9 mouse cellular contexts compared by ENCODE assay signal in the genomic region with DNA sequence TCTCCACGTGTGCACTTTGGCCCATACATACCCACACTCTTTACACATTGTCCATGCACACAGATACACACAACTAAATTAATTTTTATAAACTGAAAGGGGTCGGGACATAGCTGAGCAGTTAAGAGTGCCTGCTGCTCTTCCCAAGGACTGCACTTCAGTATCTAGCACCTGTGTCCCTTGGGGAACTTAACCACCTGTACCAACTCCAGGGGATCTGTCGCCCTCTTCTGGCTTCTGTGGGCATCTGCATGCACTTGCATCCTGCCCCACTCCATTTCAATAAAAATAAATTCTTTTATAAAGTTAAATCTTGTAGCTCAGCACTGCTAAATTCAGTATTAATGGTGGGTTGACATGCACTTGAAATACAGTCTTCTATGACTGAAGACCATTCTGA. TPM values are rescaled to one million over a fixed set of nuclear protein-coding genes. Genes with fewer than 3 reads are reported as not detected.
DNase-seq lines count a peak whose midpoint lies in the region; ATAC-seq and TF ChIP-seq lines count a peak whose summit lies in the region.
"Had no signal": no experiment of that assay in that cellular context is flagged by ENCODE, and none has a peak within 500 bp of the region (broad histone marks: within the 10 kb centered on the region; RNA-seq: fewer than 3 reads in every experiment).

No protein-coding gene starts in this region.

- ATAC-seq in forebrain, postnatal 0 days: no peak
- no peak for ATAC-seq in forebrain, embryonic 15.5 days (replicated peaks)
- peak; percentile 72 for ATAC-seq in megakaryocyte, adult 5-6 weeks (ENCODE audit: poor library complexity, severe bottlenecking)

- H3K27ac ChIP-seq in forebrain, postnatal 0 days (ENCODE audit: low read depth, low read length): no peak overlapping the region
- H3K27ac ChIP-seq in forebrain, embryonic 15.5 days (replicated peaks): no peak overlapping the region
- no peak overlapping the region for H3K27ac ChIP-seq in limb, embryonic 10.5 days
- H3K27ac ChIP-seq: neural tube, embryonic 12.5 days had no signal

- no peaks in the 10 kb centered on the region for H3K27me3 ChIP-seq in forebrain, postnatal 0 days (ENCODE audit: insufficient read depth, low read length)
- no peaks in the 10 kb centered on the region for H3K27me3 ChIP-seq in forebrain, embryonic 15.5 days
- H3K27me3 ChIP-seq in limb, embryonic 10.5 days (ENCODE audit: low read depth, poor library complexity, severe bottlenecking): peaks cover 50% of the 10 kb centered on the region
- H3K27me3 ChIP-seq: neural tube, embryonic 12.5 days had no signal

- H3K36me3 ChIP-seq in forebrain, postnatal 0 days (ENCODE audit: insufficient read depth): no peaks in the 10 kb centered on the region
- H3K36me3 ChIP-seq in forebrain, embryonic 15.5 days: no peaks in the 10 kb centered on the region
- no peaks in the 10 kb centered on the region for H3K36me3 ChIP-seq in limb, embryonic 10.5 days
- H3K36me3 ChIP-seq: neural tube, embryonic 12.5 days had no signal

- no peak overlapping the region for H3K4me2 ChIP-seq in forebrain, postnatal 0 days (ENCODE audit: low read depth)
- no peak overlapping the region for H3K4me2 ChIP-seq in forebrain, embryonic 15.5 days (replicated peaks)
- H3K4me2 ChIP-seq: neural tube, embryonic 12.5 days had no signal

- no peaks in the 10 kb centered on the region for H3K4me1 ChIP-seq in forebrain, postnatal 0 days (ENCODE audit: insufficient read depth)
- no peaks in the 10 kb centered on the region for H3K4me1 ChIP-seq in forebrain, embryonic 15.5 days
- no peaks in the 10 kb centered on the region for H3K4me1 ChIP-seq in limb, embryonic 10.5 days
- H3K4me1 ChIP-seq: neural tube, embryonic 12.5 days had no signal

- TF ChIP-seq CTCF in forebrain, postnatal 0 days (IDR thresholded peaks at IDR 0.05; ENCODE audit: low read depth): peak; percentile 41

- H3K4me3 ChIP-seq in forebrain, postnatal 0 days (ENCODE audit: low read depth, low read length): no peak overlapping the region
- no peak overlapping the region for H3K4me3 ChIP-seq in forebrain, embryonic 15.5 days
- no peak overlapping the region for H3K4me3 ChIP-seq in limb, embryonic 10.5 days
- H3K4me3 ChIP-seq: neural tube, embryonic 12.5 days had no signal

- H3K9me3 ChIP-seq in forebrain, postnatal 0 days (ENCODE audit: low read length): no peaks in the 10 kb centered on the region
- H3K9me3 ChIP-seq in forebrain, embryonic 15.5 days: no peaks in the 10 kb centered on the region
- H3K9me3 ChIP-seq in limb, embryonic 10.5 days (replicated peaks): no peaks in the 10 kb centered on the region
- H3K9me3 ChIP-seq: neural tube, embryonic 12.5 days had no signal

- no peak overlapping the region for H3K9ac ChIP-seq in forebrain, postnatal 0 days
- H3K9ac ChIP-seq in forebrain, embryonic 15.5 days (replicated peaks): no peak overlapping the region
- H3K9ac ChIP-seq: neural tube, embryonic 12.5 days had no signal

- no peak for DNase-seq in forebrain, postnatal 0 days
- DNase-seq in B cell, adult 2 months: peak; percentile 57 to 64
- DNase-seq in brain, adult 2 months (ENCODE audit: low read depth, low spot score): peak; percentile 40
- no peak for DNase-seq in limb, embryonic 10.5 days (ENCODE audit: low spot score)
- DNase-seq in right cerebral cortex, adult 18-20 months: no peak
- DNase-seq in gastrocnemius, postnatal 36 days: no peak

- intact Hi-C loops in gastrocnemius, postnatal 36 days (cut with DNase I): loop anchor here (5.0 kb wide), 1 partner anchor 222 kb away; no protein-coding TSS in a partner anchor

- WGBS in forebrain, postnatal 0 days: 44% methylated on average over 3 of the region's 3 CpGs
- WGBS in forebrain, embryonic 15.5 days: 37% methylated on average over 3 of the region's 3 CpGs
- WGBS in limb, embryonic 10.5 days: 36% methylated on average over 3 of the region's 3 CpGs

RNA-seq across cellular contexts. Expression of a gene that starts 54.6 kb away (rescaled TPM):
- total RNA-seq in forebrain, postnatal 0 days (2014; rRNA removed): 17.6 and 21.1 TPM in 2 replicates
- polyA plus RNA-seq in forebrain, postnatal 0 days (2015; fragmentation: Nextera tagmentation; extraction: Ambion mirVana): 2.3 and 2.8 TPM in 2 replicates
- polyA plus RNA-seq in forebrain, embryonic 15.5 days (2015; fragmentation: Nextera tagmentation; extraction: Ambion mirVana): 3.4 and 3.9 TPM in 2 replicates
- total RNA-seq in megakaryocyte, adult 5-6 weeks (2015): 68.9 and 102 TPM in 2 replicates
- total RNA-seq in megakaryocyte, adult 5-6 weeks (2017): 42.0 and 44.4 TPM in 2 replicates
- 5.8 and 6.5 TPM in 2 replicates for polyA plus RNA-seq in limb, embryonic 10.5 days (2016; fragmentation: Nextera tagmentation; extraction: Ambion mirVana)
- total RNA-seq in gastrocnemius, postnatal 36 days (2021): 10 to 100 TPM; 55.3 to 57.4 TPM

Comparison
In these comparisons a context has a peak if more than half of its experiments do, and no peak if none do; other contexts are left out.
1. DNase-seq: peak in B cell, adult 2 months (2 of 2) and brain, adult 2 months (single experiment); none in forebrain, postnatal 0 days (single experiment), limb, embryonic 10.5 days (single experiment), right cerebral cortex, adult 18-20 months (single experiment) and gastrocnemius, postnatal 36 days (0 of 2).